Mouse (Mus musculus) embryonic facial prominence, embryonic 10.5 days (tissue): ENCODE measurements at regions not wholly inside any gene's neighbourhood (a gene's known extent, or its start where the extent isn't known, plus 50 kb on each side); places are given as distances from the start of the nearest gene placed in this dataset.

Experiments used
- DNase-seq: peaks from one replicate; pipeline ENCODE4 v3.0.0-alpha.2; 2017; ENCODE audit warnings: low spot score
- H3K27ac ChIP-seq: fragments of 300-500 bp; sonication (generic); replicated peaks from 2 replicates; pipeline ENCODE4 v1.5.1; 2016; ENCODE audit warnings: mild to moderate bottlenecking
- H3K27me3 ChIP-seq: fragments of 300-500 bp; sonication (generic); replicated peaks from 2 replicates; pipeline ENCODE4 v1.6.1; 2016; ENCODE audit warnings: low read depth, mild to moderate bottlenecking; ENCODE audit not compliant: poor library complexity, severe bottlenecking
- H3K36me3 ChIP-seq: fragments of 300-500 bp; sonication (generic); replicated peaks from 2 replicates; pipeline ENCODE4 v1.6.1; 2016; ENCODE audit warnings: mild to moderate bottlenecking, moderate library complexity
- H3K4me1 ChIP-seq: fragments of 300-500 bp; sonication (generic); 2 replicates; pipeline ENCODE4 v1.6.1; 2016
- H3K4me3 ChIP-seq: fragments of 300-500 bp; sonication (generic); 2 replicates; pipeline ENCODE4 v1.5.1; 2016; ENCODE audit warnings: mild to moderate bottlenecking, moderate library complexity
- H3K9me3 ChIP-seq: fragments of 300-500 bp; sonication (generic); 2 replicates; pipeline ENCODE4 v1.6.1; 2016; ENCODE audit warnings: mild to moderate bottlenecking
- WGBS: fragments of 180-500 bp; shearing (Covaris S2); methylation state at CpG from one replicate; pipeline ENCODE4 v1.1.7; 2016; 5-methylcytosine and 5-hydroxymethylcytosine counted together

GRCm38 (mm10) chr12:79998339-79998738 lies 114.5 kb downstream of the Zfp36l1 start:
- Histone ChIP-seq H3K27me3 (no peaks in the 10 kb centered on the region), H3K4me1 (peaks cover 36% of the 10 kb centered on the region), H3K27ac (no peak overlapping the region), H3K36me3 (no peaks in the 10 kb centered on the region), H3K9me3 (no peaks in the 10 kb centered on the region), H3K4me3 (no peak overlapping the region)
- WGBS: 89% methylated on average over 2 of the region's 2 CpGs
- DNase-seq: no peak

- 53% methylated on average over 4 of the region's 4 CpGs for WGBS
- H3K4me3 ChIP-seq: no peak overlapping the region
- no peak overlapping the region for H3K27ac ChIP-seq
- H3K4me1 ChIP-seq: peaks cover 29% of the 10 kb centered on the region
- no peaks in the 10 kb centered on the region for H3K27me3 ChIP-seq
- H3K9me3 ChIP-seq: no peaks in the 10 kb centered on the region
- DNase-seq: no peak
- no peaks in the 10 kb centered on the region for H3K36me3 ChIP-seq
These were observed 115.6 kb downstream of the Zfp36l1 start for GRCm38 (mm10) chr12:79997201-79997600.

GRCm38 (mm10) chr12:79995521-79996094 lies 117.2 kb downstream of the Zfp36l1 start:
- no peaks in the 10 kb centered on the region for H3K36me3 ChIP-seq
- peaks cover 31% of the 10 kb centered on the region for H3K4me1 ChIP-seq
- peaks cover 6% of the 10 kb centered on the region for H3K27me3 ChIP-seq
- H3K27ac ChIP-seq: no peak overlapping the region
- 89% methylated on average over 4 of the region's 4 CpGs for WGBS
- H3K9me3 ChIP-seq: no peaks in the 10 kb centered on the region
- DNase-seq: no peak
- no peak overlapping the region for H3K4me3 ChIP-seq

GRCm38 (mm10) chr12:79993821-79994571 lies 118.8 kb downstream of the Zfp36l1 start:
- peaks cover 15% of the 10 kb centered on the region for H3K27me3 ChIP-seq
- no peak for DNase-seq
- H3K9me3 ChIP-seq: no peaks in the 10 kb centered on the region
- 71% methylated on average over 5 of the region's 5 CpGs for WGBS
- no peaks in the 10 kb centered on the region for H3K36me3 ChIP-seq
- H3K4me1 ChIP-seq: peaks cover 47% of the 10 kb centered on the region
- peak overlapping the region; percentile 61 for H3K27ac ChIP-seq
- H3K4me3 ChIP-seq: no peak overlapping the region

GRCm38 (mm10) chr12:79991279-79991678 lies 121.5 kb downstream of the Zfp36l1 start:
- Histone ChIP-seq H3K27ac (peak overlapping the region; percentile 73; the same call in 1 of the 2 replicates), H3K4me1 (peaks cover 57% of the 10 kb centered on the region), H3K4me3 (no peak overlapping the region), H3K36me3 (no peaks in the 10 kb centered on the region), H3K27me3 (peaks cover 21% of the 10 kb centered on the region), H3K9me3 (no peaks in the 10 kb centered on the region)
- DNase-seq: no peak
- 61% methylated on average over 5 of the region's 5 CpGs for WGBS

- Histone ChIP-seq H3K27ac (peak overlapping the region; percentile 73), H3K4me3 (no peak overlapping the region), H3K4me1 (peaks cover 61% of the 10 kb centered on the region), H3K27me3 (peaks cover 21% of the 10 kb centered on the region), H3K36me3 (no peaks in the 10 kb centered on the region), H3K9me3 (no peaks in the 10 kb centered on the region)
- DNase-seq: no peak
- 43% methylated on average over 4 of the region's 4 CpGs for WGBS
These were observed 122.1 kb downstream of the Zfp36l1 start for GRCm38 (mm10) chr12:79990751-79991150.

GRCm38 (mm10) chr12:79989582-79990110 lies 123.2 kb downstream of the Zfp36l1 start:
- Histone ChIP-seq H3K4me3 (no peak overlapping the region), H3K36me3 (no peaks in the 10 kb centered on the region), H3K4me1 (peaks cover 62% of the 10 kb centered on the region), H3K9me3 (no peaks in the 10 kb centered on the region), H3K27ac (peak overlapping the region; percentile 60), H3K27me3 (peaks cover 21% of the 10 kb centered on the region)
- no peak for DNase-seq
- WGBS: 60% methylated on average over 9 of the region's 9 CpGs

- 86% methylated on average over 11 of the region's 11 CpGs for WGBS
- Histone ChIP-seq H3K36me3 (no peaks in the 10 kb centered on the region), H3K27ac (peak overlapping the region; percentile 60), H3K9me3 (no peaks in the 10 kb centered on the region), H3K4me1 (peaks cover 60% of the 10 kb centered on the region), H3K4me3 (no peak overlapping the region), H3K27me3 (peaks cover 21% of the 10 kb centered on the region)
- no peak for DNase-seq
These were observed 124.1 kb downstream of the Zfp36l1 start for GRCm38 (mm10) chr12:79988401-79989358.

GRCm38 (mm10) chr12:79986241-79986976 lies 126.4 kb downstream of the Zfp36l1 start:
- 54% methylated on average over 9 of the region's 9 CpGs for WGBS
- Histone ChIP-seq H3K4me1 (peaks cover 58% of the 10 kb centered on the region), H3K9me3 (no peaks in the 10 kb centered on the region), H3K4me3 (no peak overlapping the region), H3K27ac (peak overlapping the region; percentile 70), H3K36me3 (no peaks in the 10 kb centered on the region), H3K27me3 (peaks cover 21% of the 10 kb centered on the region)
- no peak for DNase-seq

- Histone ChIP-seq H3K36me3 (no peaks in the 10 kb centered on the region), H3K4me3 (no peak overlapping the region), H3K4me1 (peaks cover 46% of the 10 kb centered on the region), H3K27ac (0 out of 2 replicates have a peak overlapping the region, but pooled peaks have one; percentile 40), H3K9me3 (no peaks in the 10 kb centered on the region), H3K27me3 (0 out of 2 replicates have a peak, but pooled peaks cover 13% of the 10 kb centered on the region)
- DNase-seq: no peak
- 88% methylated on average over 5 of the region's 5 CpGs for WGBS
These were observed 127.6 kb downstream of the Zfp36l1 start for GRCm38 (mm10) chr12:79984985-79985747.

GRCm38 (mm10) chr12:79984025-79984790 lies 128.6 kb downstream of the Zfp36l1 start:
- 33% methylated on average over 10 of the region's 10 CpGs for WGBS
- Histone ChIP-seq H3K4me3 (no peak overlapping the region), H3K27me3 (0 out of 2 replicates have a peak, but pooled peaks cover 7% of the 10 kb centered on the region), H3K27ac (peak overlapping the region; percentile 27), H3K4me1 (peaks cover 37% of the 10 kb centered on the region), H3K36me3 (no peaks in the 10 kb centered on the region), H3K9me3 (no peaks in the 10 kb centered on the region)
- peak; percentile 44 for DNase-seq
